Mouse (Mus musculus): ENCODE results near the gene Kctd14.

The Kctd14 gene

GRCm38 (mm10) chr7:97446171-97446925 lies 4.8 kb upstream of the Kctd14 start:
- DNase-seq (ENCODE audit: low read depth) = no peak

DNA sequence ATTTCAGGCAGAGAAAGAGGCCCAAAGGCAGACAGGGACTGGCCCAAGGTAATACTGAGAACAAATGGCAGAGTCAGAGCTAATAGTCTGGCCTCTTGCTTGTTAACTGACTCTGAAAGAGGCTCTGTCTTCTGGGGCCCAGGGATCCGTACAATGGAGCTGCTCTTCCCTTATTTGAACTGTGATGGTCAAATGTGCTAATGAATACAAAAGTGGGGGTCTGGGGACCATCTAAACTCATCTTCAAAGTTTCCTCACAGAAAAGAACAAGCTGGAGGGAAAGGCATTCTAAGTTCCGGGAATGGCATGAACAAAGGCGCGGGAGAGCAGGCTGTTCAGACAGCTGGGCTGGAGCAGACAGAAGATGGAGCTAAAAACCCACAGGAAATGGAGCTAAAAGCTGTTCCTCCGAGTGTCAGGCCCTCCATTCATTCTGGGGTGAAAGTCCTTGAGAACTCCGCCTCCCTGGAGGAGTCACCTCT lies 4.0 kb upstream of the Kctd14 start:
- no peak for DNase-seq (ENCODE audit: low read depth)

DNA sequence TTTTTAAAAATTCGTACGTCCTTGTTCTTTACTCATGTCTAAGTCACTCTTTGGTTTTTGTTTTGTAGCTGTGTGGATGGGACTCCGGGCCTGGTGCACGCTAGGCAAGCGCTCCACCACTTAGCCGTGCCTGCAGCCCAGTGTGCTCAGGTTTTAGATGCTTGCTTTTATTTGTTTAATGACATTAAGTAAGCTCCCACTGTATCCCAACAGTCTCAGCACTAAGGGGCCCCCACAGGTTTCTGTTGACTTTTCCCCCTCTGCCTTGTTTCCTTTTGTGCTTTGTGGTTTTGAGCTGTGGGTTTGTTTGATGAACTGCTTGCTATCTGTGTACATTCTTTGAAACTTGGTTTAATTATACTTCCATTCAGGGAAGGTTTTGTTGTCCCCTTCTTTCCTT lies 1.1 kb downstream of the Kctd14 start:
- DNase-seq (ENCODE audit: low read depth) = no peak

- DNase-seq (ENCODE audit: low read depth) = peak; percentile 26
Observed at GRCm38 (mm10) chr7:97453141-97453921, 2.2 kb downstream of the Kctd14 start.

DNA sequence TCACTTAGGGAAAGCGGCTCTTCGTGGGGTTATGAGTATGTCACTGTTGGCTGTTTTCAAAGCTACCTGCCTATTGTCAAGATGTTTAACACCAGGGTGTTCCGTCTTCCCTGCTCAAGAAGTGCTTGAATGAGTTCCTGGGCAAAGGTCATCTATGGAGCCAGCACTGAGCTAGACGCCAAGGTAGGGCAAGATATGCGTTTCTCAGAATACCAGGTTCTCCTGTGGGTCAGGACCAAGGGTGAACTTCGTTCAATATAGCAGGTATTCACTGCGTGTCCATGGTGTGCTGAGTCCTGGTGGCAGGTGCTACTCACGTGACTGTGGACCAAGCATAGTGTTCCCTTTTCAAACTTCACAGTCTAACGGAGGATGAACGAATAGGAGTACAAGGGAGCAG lies 3.7 kb downstream of the Kctd14 start:
- DNase-seq (ENCODE audit: low read depth) = no peak

GRCm38 (mm10) chr7:97455577-97455976 lies 4.5 kb downstream of the Kctd14 start:
- DNase-seq (ENCODE audit: low read depth) = no peak

DNA sequence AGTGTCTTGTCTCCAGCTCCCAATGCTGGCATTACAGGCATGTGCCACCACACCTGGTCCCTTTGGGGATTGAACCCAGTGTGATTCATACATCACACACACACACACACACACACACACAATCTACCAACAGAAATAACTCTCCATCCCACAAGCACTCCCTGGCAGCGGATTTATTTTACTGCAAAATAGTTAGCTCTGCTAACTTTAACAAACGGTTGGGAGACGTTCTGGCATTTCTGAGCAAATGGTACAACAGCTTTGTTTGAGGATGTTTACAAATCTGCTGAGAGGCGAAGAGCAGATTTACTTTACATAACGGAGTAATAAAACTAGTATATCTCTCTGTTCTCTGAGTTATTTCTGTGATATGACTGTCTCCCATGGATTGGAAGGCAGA lies 21.9 kb downstream of the Kctd14 start:
- DNase-seq (ENCODE audit: low read depth) = no peak

GRCm38 (mm10) chr7:97479349-97479748 lies 28.2 kb downstream of the Kctd14 start:
- DNase-seq (ENCODE audit: low read depth) = no peak

- DNase-seq (ENCODE audit: low read depth) = no peak
Observed at GRCm38 (mm10) chr7:97480290-97480689, 29.2 kb downstream of the Kctd14 start.

DNA sequence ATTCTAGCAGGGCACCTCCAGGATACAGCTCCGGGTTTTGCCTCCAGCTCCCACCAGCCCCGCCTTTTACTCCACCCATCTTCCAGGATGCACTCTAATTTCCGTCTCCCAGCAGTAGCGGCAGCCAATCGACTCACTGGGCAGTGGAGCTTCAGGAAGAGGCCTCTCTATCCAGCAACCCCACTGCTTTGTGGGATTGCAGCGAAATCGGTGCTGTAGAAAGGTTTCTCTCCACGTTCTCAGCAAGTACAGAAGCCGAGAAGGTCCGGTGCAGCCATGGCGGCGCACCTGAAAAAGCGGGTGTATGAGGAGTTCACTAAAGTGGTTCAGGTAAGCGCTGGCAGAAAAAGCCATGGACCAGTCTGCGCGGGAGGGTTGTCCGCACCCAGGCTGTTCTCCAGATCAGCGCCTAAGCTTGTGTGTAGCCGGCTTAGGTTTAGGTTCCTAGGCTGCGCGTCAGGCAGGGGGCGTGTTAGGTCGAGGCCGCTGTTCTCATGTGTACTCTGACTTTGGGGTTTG lies 29.8 kb downstream of the Kctd14 start, which contains the start of gene Ints4:
Ints4 (plus strand) TSS at position 136 of the 519 bp plus-strand sequence.
- DNase-seq (ENCODE audit: low read depth) = peak; percentile 92

GRCm38 (mm10) chr7:97483378-97483777 lies 32.3 kb downstream of the Kctd14 start:
- no peak for DNase-seq (ENCODE audit: low read depth)

DNA sequence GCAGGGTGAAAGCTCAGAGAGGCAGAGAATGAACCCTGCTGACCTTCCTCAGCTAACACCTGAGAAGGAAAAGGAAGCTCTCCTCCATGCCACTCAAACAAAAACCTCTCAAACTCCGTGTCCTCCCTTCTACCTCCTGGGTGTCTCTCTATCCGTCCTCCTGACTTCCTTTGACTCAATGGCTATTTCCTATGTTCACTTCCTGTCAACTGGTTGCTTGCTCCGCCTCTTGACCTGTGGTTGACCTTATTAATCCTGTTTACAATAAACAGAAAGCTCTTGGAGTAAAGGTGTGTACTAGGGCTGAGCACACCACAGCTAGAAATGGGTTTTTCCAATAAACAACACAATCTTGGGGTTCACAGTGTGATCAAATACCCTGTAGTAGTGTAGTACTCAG lies 40.0 kb downstream of the Kctd14 start:
- peak; percentile 53 for DNase-seq (ENCODE audit: low read depth)

DNA sequence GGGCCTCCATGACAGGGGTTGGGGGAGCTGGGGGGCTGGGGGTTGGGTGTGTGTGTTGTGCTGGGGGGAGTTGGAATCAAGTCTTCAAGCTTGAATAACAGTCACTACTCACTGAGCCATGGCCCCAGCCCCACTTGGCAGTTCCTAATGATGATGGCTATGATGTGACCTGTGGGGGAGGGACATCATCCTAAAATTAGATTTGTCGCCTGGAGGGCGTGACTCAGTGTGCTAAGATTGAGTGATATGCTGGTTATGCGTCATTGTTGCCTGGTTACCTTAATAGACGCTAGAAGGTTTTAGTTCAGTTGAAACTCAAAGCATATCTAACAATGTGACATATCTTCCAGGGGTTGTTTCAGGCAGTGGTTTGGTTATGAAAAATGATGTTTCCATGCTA lies 41.3 kb downstream of the Kctd14 start:
- peak; percentile 61 for DNase-seq (ENCODE audit: low read depth)

DNA sequence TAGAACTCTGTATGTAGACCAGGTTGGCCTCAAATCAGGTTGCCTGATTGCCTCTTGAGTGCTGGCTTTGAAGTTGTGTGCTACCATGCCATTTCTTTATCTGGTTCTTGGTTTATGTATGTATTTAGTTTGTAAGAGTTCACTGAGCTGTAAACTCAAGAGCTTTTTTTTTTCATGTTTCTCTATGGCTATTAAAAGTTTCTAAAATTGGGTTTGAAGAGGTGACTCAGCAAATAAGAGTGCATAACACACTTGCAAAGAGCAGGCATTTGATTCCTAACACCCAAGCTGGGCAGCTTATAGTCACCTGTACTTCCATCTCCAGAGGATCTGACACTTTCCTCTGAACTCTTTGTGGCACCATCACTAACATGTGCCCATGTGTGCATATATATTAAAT lies 43.9 kb downstream of the Kctd14 start:
- no peak for DNase-seq (ENCODE audit: low read depth)

- DNase-seq (ENCODE audit: low read depth) = no peak
Observed at GRCm38 (mm10) chr7:97500555-97501209, 49.6 kb downstream of the Kctd14 start.
